Mouse (Mus musculus): Measurements from ENCODE around the gene Prdx6b.

DNA sequence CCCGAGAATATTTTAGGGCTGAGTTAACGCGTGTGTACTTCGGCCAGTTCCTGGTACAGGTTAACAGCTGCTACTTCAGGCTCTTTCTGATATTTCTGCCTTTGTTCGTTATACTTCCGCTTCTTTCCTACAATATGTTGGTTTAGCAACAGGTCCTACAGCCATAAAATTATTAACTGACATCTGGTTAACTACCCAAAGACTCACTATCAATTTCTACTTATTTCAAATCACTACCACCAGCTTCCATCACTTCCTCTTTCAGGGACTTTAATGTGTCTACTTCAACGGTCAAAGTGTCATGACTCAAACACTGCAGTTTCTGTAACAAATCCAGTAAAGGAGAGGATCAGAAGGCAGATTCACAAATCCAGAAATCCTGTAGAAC is 22.6 kb downstream of the Prdx6b start:
- no peak for TF ChIP-seq REST (IDR thresholded peaks at IDR 0.05; ENCODE audit: insufficient read depth, insufficient read length)
- TF ChIP-seq POLR2A (IDR thresholded peaks at IDR 0.05; ENCODE audit: insufficient read length, low read depth), result no peak
- no peak for TF ChIP-seq E2F4 (IDR thresholded peaks at IDR 0.05; ENCODE audit: insufficient read depth)
- TF ChIP-seq POLR2AphosphoS2 (IDR thresholded peaks at IDR 0.05; ENCODE audit: insufficient read length, low read depth), result no peak
- TF ChIP-seq MAX (IDR thresholded peaks at IDR 0.05; ENCODE audit: low read depth), result no peak
- TF ChIP-seq CEBPB (IDR thresholded peaks at IDR 0.05; ENCODE audit: insufficient read depth, poor library complexity, severe bottlenecking), result no peak
- no peak for TF ChIP-seq USF1 (IDR thresholded peaks at IDR 0.05; ENCODE audit: low read depth)
